Mouse (Mus musculus) adipocyte (in vitro differentiated cells): ENCODE measurements around the gene Macrod1.

ENCODE experiments used
- DNase-seq: peaks from one replicate; pipeline ENCODE4 v3.0.0-alpha.2; 2016; ENCODE audit warnings: low spot score

The Macrod1 gene

GRCm38 (mm10) chr19:7240291-7240690, 183.7 kb downstream of the Macrod1 start:
- no peak for DNase-seq

GRCm38 (mm10) chr19:7240782-7241690, 184.4 kb downstream of the Macrod1 start, which contains the start of gene Naa40:
Gene Naa40 (minus strand): TSS chr19:7241183.
- peak; percentile 93 for DNase-seq

- no peak for DNase-seq
These were observed 189.4 kb downstream of the Macrod1 start for GRCm38 (mm10) chr19:7246021-7246420.
